Mouse (Mus musculus) induced T-regulatory cell, adult 2 months (primary cell): ENCODE results near the gene Wnt6.
"Not testable (repeated sequence)": the region's sequence is repeated elsewhere in the genome, so short reads cannot be mapped to it uniquely, and the experiment has no call there.

Experiments
- DNase-seq: peaks from one replicate; pipeline ENCODE4 v3.0.0-alpha.2; 2012; ENCODE audit warnings: low read depth

Wnt6 gene

DNA sequence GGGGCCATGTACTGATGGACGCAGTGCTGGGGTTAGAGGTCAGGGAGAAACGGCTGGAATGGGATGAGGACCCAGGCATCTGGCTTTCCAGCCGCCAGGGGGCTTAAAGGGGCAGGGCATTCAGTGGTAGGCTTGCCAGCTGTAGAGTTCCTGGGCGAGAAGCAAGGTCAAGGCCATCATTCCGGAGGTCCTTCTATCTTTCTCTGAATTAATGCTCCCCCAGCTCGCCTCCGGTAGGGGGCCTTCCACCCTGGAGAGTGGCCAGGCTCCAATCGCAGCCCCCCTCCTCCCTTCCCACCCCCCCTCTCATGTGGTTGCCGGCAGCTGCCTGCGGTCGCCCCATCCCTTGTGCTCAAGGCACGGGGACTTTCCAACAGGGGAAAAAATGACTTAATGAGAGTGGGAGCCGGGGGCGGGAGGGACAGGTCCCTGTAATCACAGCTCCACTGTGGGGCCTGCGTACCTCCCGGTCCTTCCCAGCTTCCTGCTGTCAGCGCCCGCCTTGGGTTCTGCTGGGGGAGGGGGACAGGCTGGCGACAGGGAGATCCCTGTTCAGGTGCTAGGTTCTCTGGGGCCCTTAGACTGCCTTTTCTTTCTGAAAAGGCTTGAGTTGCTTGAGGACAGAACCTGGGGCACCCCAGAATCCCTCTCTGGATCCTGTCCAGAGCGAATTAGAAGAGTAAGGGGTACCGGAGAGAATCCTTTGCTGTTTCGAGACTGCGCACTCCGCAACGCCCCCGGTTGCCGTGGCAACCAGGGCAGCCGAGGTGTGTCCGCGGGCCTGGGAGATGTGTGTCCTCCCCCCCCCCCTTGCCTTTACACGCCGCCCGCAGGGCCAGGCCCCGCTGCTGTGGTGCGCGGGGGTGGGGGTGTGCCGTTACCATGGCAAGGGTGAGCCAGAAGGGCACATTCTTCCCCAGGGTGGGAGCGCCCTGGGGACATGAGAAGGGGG, 34.9 kb downstream of the Wnt6 start:
- peak; percentile 91 for DNase-seq

DNA sequence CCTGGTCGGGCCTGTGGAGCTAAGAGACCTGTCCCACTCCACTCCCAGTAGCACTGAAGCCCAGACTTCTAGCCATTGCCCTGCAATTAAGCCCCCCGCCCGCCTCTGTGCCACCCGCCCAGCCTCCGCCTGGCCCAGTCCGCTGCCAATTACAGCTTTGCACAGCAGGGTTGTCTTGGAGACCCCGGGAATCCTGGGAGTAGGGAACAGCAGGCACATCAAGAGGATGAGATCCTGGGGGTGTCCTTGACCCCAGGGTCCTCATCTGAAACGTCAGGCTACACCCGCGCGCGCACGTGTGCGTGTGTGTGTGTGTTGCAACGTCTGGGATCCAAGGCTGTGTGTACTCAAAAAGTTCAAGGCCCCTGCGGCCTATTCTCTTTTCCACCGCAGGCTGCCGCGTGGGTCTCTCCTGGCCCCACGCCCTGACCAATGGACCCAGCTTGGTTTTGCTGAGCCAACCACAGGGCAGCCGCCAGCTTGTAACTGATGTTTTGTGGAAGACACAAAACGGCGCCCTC, 35.9 kb downstream of the Wnt6 start:
- DNase-seq, result no peak

DNA sequence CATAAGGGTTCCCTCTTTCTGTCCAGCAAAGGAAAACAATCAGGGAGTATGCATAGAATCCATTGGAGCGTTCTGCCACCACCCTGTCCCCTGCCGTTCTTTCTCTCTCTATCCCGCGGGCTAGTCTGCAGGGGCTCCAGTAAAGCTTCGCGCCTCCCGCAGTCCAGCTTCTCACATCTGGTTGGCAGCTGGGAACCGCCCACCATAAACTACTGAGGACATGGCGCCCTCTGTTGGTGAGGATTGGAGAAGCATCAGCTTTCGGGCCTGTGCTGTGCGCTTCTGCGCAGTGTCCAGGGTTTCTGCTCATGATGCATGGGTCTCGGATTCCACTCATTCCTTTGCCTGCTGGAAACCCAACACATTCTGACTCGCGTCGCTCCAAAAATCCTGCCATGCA, 36.4 kb downstream of the Wnt6 start:
- DNase-seq, result peak; percentile 93

GRCm38 (mm10) chr1:74809007-74809406, 37.3 kb downstream of the Wnt6 start:
- DNase-seq, result peak; percentile 37

GRCm38 (mm10) chr1:74814931-74815647, 43.4 kb downstream of the Wnt6 start:
- peak; percentile 43 for DNase-seq

- DNase-seq, result not testable (repeated sequence)
These were observed 44.3 kb downstream of the Wnt6 start for GRCm38 (mm10) chr1:74815965-74816364.

DNA sequence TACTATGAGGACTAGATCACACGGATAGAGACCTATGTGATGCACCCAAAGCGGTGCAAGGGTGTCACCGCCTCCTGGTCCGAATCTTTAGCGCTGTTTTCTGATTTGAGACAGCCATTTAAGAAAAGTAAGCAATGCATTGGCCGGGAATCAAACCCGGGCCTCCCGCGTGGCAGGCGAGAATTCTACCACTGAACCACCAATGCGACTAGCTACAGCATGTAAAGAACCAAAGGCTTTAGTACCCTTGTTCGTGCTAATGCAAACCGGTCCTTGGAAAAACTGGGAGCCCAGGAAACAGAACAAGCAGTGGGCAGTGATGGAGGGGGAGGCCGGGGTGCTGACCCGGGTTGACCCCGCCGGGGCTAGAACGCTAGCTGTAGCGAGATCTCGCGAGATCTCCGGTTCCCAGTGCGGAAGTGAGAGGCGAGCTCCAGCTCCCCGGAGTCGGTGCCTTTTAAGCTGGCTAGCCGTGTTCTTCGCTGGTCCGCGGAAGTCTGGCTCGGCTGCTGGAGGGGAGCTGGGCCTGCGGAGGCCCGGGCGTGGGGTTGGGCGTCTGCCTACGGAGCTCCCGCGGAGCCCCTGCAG, 45.0 kb downstream of the Wnt6 start:
- DNase-seq, result peak; percentile 95

- DNase-seq, result no peak
These were observed 45.5 kb downstream of the Wnt6 start for GRCm38 (mm10) chr1:74817219-74817618.

- DNase-seq, result peak; percentile 5
These were observed 46.8 kb downstream of the Wnt6 start for GRCm38 (mm10) chr1:74818509-74818908.

DNA sequence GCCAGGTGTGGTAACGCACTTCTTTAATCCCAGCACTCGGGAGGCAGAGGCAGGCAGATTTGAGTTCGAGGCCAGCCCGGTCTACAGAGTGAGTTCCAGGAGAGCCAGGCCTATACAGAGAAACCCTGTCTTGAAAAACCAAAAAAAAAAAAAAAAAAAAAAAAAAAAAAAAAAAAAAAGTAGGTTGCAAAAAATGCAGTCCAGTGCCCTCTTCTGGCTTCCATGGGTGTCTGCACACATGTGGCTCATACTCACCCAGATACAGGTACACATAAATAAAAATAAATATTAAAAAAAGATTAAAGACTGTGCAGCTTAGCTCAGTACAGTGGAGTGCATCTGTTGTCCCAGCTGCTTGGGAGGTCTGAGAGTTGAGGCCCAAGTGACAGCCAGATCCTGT, 51.9 kb downstream of the Wnt6 start:
- DNase-seq, result peak; percentile 18

DNA sequence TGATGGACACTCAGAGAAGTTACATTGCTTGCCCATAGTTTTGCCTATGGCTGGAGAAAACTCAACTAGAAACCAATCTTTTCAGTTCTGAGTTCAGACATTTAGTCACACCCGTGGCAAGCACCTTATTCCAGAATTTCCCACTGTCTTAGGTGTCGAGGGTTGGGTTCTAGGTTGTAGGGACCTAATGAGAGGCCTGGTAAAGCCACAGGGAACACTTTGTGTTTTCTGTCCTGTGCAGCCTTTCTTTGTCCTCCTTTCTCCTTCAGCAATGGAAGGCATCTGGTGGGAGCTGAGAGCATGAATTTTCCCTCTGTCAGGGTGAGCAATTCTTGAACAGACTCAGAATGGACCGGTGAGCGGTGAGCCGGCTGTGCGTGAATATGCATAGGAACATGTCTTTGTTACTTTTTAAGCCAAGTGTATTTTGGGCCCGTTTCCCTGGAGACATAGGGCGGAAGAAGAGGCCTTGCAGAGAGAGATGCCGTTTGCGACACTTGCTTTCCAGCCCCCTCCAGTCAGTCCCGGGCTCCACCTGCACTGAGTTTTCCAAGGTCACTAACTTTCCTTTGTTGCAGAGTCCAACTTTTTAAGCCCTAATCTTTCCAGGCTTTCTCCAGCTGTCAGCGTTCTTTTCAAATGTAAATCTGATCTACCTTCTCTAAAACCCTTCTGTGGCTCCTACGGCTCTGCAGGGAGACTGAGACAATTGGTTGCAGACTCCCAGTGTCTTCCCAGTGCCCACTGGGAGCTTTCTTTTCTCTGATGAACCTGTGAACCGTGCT, 53.0 kb downstream of the Wnt6 start:
- no peak for DNase-seq

GRCm38 (mm10) chr1:74830061-74830460, 58.4 kb downstream of the Wnt6 start:
- no peak for DNase-seq

DNA sequence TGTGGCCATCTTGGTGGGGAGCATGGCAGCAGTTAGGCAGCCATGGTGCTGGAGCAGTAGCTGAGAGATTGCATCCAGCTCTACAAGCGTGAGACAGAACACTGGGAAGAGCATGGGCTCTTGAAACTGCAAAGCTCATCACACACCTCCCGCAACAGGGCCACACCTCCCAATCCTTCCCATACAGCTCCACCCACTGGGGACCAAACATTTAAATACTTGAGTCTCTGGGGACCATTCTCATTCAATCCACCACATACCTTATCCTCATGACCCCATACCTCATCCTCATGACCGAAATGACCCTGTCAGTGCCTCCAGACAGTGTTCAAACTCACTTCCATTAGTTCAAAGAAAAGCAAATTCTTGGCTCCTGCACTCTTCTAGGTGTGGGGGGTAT, 61.6 kb downstream of the Wnt6 start:
- DNase-seq, result no peak
